Mouse (Mus musculus): ENCODE results near the gene Gm20855. TPM values are rescaled to one million over a fixed set of nuclear protein-coding genes. Genes with fewer than 3 reads are reported as not detected.
"Not testable (repeated sequence)": the region's sequence is repeated elsewhere in the genome, so short reads cannot be mapped to it uniquely, and the experiment has no call there.

Gm20855 gene
- not detected in 2 replicates for polyA plus RNA-seq (2012; rRNA removed)

DNA sequence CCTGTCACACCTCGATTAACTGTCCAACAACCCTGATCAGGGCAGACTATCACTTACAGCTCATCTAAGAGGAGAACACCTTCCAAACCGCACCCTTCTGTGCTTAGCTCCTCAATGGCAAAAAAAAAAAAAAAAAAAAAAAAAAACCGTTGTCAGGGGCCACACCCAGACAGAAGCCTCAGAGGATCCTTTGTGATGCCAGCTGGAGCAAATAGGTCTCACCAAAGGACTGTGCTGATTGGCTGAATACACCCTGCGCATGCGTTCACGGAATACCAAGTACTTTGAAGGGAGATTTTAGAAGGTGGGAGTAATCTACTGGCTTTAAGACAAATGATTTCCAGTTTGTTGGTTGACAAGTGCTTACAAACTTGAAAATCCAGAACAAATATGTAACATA is at the start of gene Gm20855:
TSS of gene Gm20855 (minus strand) at position 101 of the 400 bp plus-strand sequence.
- not testable (repeated sequence) for H3K27ac ChIP-seq (ENCODE audit: insufficient read depth, low read length); H3K4me1 ChIP-seq (ENCODE audit: control insufficient read depth, insufficient read depth, low read length); H3K4me3 ChIP-seq (ENCODE audit: insufficient read depth, low read length)
